Mouse (Mus musculus): Measurements from ENCODE around the gene Scrn2. TPM values are rescaled to one million over a fixed set of nuclear protein-coding genes. Genes with fewer than 3 reads are reported as not detected.

Gene Scrn2
- total RNA-seq, 2 experiments from 2014 or later, result 10.2 to 11.6 TPM

GRCm38 (mm10) chr11:97013121-97013670 is 16.5 kb upstream of the Scrn2 start, which contains the start of gene Sp6:
Sp6 (plus strand) TSS chr11:97013394.
- intact Hi-C loops (cut with DNase I), result no loop called here
- peak in 1 of 2 experiments; percentile 11 for DNase-seq

GRCm38 (mm10) chr11:97017696-97018582 is 11.8 kb upstream of the Scrn2 start:
- no peak for DNase-seq
- intact Hi-C loops (cut with DNase I), result no loop called here

- no peak for DNase-seq
- intact Hi-C loops (cut with DNase I), result no loop called here
These were observed 11.0 kb upstream of the Scrn2 start for GRCm38 (mm10) chr11:97018583-97019344.

DNA sequence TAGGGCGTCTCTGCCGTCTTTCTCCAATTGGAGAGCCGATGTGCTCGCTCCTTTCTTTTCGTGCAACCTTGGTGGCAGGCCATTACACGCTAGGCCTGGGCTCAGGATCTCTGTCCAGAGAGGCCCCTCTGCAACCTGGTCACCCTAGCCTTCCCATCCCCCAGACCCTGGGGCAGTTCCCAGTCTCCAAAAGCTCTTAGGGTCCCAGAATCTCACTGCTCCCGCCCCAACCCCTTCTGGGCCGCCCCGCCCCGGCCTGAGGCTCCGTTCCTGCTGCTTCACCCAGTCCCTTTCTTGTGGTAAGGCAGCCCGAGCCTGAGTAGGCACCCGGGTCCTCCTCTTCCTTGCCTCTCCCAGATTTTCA is 10.4 kb upstream of the Scrn2 start:
- DNase-seq, result no peak
- intact Hi-C loops (cut with DNase I), result no loop called here

DNA sequence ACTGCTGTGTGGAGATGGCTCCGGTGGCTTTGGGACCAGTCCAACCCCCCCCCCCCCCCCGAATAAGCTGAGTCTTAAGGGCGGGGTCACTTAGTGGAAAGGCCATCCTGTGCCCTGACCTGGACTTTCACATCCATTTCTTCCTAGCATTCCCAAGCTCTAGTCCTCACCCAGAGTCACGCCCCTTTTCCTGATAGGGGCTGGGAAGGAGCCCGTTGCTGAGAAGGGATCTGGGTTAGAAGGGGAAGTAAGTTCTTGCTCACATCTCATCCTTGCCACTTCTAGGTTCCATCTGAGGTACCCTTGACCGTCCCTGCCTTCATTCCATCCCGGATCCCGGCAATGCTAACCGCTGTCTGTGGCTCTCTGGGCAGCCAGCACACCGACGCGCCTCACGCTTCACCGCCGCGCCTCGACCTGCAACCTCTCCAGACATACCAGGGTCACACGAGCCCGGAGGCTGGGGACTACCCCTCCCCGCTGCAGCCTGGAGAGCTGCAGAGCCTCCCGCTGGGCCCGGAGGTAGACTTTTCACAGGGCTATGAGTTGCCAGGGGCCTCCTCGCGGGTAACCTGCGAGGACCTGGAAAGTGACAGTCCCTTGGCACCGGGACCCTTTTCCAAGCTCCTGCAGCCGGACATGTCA is 8.5 kb upstream of the Scrn2 start:
- DNase-seq, result no peak
- intact Hi-C loops (cut with DNase I), result no loop called here

DNA sequence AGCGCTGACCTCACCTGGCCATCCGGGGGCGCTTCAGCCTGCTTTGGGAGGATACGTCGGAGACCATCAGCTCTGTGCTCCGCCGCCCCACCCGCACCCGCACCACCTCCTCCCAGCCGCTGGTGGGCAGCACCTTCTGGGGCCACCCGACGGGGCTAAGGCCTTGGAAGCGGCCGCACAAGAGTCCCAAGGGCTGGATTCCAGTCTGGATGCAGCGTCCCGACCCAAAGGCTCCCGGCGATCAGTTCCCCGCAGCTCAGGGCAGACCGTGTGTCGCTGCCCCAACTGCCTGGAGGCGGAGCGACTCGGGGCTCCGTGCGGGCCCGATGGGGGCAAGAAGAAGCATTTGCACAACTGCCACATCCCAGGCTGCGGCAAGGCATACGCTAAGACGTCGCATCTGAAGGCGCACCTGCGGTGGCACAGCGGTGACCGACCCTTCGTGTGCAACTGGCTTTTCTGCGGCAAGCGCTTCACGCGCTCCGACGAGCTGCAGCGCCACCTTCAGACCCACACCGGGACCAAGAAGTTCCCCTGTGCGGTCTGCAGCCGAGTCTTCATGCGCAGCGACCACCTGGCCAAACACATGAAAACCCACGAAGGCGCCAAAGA is 7.8 kb upstream of the Scrn2 start:
- intact Hi-C loops (cut with DNase I), result loop anchor here (1.0 kb wide), 1 partner anchor 40 kb away; the partner anchor contains the start of gene Sp2
- peak; percentile 80 to 87 for DNase-seq

GRCm38 (mm10) chr11:97024977-97025376 is 4.8 kb upstream of the Scrn2 start:
- intact Hi-C loops (cut with DNase I), result loop anchor here (5.0 kb wide), 1 partner anchor 153 kb away; no protein-coding TSS in a partner anchor
- no peak for DNase-seq

- peak; percentile 88 to 93 for DNase-seq
- intact Hi-C loops (cut with DNase I), result loop anchor here (1.0 to 5.0 kb wide), 3 partner anchors 44 to 154 kb away; partner anchors contain the start of genes Cdk5rap3 and Sp2
These were observed 3.9 kb upstream of the Scrn2 start for GRCm38 (mm10) chr11:97025721-97026344.

DNA sequence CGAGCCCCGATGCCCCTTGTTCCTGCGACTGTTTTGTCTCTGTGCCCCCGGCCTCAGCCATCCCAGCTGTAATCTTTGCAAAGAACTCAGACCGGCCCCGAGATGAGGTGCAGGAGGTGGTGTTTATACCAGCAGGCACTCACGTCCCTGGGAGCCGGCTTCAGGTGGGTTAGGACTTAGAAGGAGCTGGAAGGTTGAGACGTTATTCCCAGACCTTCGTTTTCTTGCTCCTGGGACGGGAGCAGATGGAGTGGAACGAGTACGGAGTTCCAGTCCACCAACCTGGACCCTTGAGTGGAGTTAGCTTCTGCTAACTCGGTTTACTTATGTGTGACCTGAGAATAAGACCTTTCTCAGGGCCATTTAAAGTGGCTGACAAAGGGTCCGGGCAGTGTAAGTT is 688 bp downstream of the Scrn2 start:
- intact Hi-C loops (cut with DNase I), result no loop called here
- DNase-seq, result no peak

DNA sequence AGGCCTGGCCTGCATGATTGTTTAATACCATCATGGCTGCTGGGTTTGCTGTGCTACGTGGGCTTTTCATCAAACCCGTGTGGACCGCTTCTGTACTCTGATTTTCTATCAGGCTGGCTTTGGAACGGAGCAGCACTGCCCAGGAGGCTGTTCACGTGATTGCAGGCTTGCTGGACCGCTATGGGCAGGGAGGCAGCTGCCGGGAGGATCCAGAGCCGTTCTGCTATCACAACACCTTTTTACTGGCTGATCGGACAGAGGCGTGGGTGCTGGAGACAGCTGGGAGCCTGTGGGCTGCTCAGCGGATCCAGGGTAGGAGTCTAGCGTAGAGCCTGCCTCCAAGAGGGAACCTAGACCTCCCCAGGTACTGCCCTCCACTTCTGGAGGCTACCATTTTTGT is 2.2 kb downstream of the Scrn2 start:
- no peak for DNase-seq
- intact Hi-C loops (cut with DNase I), result no loop called here

- intact Hi-C loops (cut with DNase I), result no loop called here
- DNase-seq, result no peak
These were observed 2.8 kb downstream of the Scrn2 start for GRCm38 (mm10) chr11:97032499-97032898.

DNA sequence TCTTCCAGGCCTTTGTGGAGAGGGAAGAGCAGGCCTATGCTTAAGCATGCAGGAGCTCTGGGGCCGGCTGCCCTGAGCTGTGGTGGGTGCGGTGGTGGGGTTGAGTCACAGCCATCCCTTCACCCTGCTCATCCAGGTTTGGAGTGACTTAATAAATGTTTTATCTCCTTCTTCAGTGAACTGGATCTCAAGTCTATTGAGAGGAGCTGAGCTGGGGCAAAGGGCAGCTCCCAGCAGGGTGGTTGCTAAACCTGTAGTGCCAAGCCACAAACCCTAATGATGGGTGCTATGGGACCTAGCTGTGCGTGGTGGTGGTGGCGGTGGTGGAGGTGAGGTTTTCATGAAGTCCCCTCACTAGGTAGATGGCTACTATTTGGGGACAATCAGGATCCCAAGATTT is 4.0 kb downstream of the Scrn2 start:
- intact Hi-C loops (cut with DNase I), result no loop called here
- DNase-seq, result no peak

GRCm38 (mm10) chr11:97036141-97036540 is 6.4 kb downstream of the Scrn2 start:
- intact Hi-C loops (cut with DNase I), result no loop called here
- DNase-seq, result no peak

DNA sequence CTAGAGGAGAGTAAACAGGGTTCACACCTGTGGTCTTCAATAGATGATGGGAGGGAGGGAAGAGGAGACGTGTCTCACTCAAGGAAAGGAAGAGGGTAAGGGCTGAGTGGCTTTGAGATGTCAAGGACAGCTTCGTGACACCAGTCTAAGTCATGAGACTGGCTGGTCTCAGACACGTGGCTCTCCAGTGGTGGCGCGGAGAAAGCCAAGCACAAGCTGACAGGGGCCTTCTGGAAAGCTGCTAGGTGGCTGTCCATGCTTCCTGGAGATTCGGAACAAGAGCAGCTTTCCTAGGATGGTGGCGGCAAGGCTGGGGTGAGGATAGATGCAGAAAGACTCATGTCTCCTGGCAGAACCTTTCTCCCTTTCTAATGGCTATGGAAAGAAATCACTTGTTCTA is 9.1 kb downstream of the Scrn2 start:
- intact Hi-C loops (cut with DNase I), result no loop called here
- DNase-seq, result no peak

GRCm38 (mm10) chr11:97040301-97041021 is 10.7 kb downstream of the Scrn2 start:
- intact Hi-C loops (cut with DNase I), result no loop called here
- no peak for DNase-seq

DNA sequence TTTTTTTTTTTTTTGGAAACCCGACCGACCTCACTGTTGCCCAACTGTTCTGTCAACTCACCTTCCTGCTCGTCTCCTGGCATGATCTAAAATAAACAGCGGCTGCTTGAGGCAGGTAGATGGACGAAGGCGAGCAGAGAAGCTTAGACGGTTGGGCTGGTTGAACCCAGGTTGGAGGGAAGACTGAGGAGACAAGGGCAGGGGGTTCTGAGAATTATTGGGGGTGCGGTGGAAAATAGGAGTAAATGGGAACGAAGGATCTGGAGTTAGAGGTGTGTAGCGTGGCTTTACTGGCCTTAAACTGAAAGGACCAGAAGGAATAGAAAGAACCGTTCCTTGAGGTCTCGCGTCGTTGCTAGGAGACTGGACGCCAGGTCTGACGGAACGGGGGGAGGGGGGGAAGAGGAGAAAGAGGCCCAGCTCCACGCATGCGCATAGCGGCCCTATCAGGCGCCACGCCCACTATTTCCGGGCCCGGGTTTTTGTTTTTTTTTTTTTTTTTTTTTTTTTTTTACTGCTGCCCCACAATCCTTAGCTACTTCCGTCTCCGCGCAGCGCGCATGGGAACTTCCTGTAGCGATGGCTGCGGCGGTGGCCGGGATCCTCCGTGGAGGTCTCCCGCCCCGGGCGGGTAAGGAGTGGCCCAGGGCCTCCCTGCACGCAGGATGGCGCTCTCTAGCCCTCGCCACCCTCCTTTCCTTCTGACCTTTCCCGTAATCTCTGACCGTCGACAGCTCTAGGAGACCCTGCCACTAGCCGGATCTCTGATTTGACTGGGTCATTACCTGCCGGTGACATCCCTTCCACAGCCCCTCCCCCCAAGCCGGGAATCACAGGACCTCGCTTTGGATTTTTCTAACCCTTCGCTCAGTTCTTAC is 11.5 kb downstream of the Scrn2 start, which contains the start of the genes Lrrc46 and Mrpl10:
Lrrc46 (minus strand) TSS at position 386 of the 878 bp plus-strand sequence.
Mrpl10 (plus strand) TSS at position 539 of the 878 bp plus-strand sequence.
- DNase-seq, result peak; percentile 92 to 93
- intact Hi-C loops (cut with DNase I), result no loop called here

DNA sequence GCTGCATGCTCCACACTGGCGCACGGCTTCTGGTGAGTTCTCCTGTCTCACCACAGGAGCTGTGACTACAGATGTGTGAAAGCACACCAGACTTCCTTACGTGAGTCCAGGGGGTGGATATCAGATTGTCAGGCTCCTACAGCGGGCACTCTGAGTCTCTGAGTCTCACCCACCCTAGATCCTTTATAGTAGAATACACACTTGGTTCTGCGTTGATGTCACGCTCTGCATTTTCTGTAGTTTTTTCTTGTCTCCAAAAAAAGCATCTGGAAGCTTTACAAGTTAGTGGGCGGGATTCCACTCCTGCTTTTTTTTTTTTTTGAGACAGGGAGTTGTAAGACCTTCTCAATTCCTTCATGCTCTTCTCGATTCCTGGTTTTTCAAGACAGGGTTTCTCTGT is 15.2 kb downstream of the Scrn2 start:
- intact Hi-C loops (cut with DNase I), result no loop called here
- no peak for DNase-seq

- intact Hi-C loops (cut with DNase I), result no loop called here
- DNase-seq, result no peak
These were observed 16.1 kb downstream of the Scrn2 start for GRCm38 (mm10) chr11:97045861-97046260.
